Mouse (Mus musculus) neural tube, embryonic 14.5 days (tissue): ENCODE measurements around the gene Sec31a. TPM values are rescaled to one million over a fixed set of nuclear protein-coding genes. Genes with fewer than 3 reads are reported as not detected.

Source experiments
- ATAC-seq: fragments of 200-750 bp; cut with Nextera tagmentation; 2 replicates; pipeline ENCODE4 v1.8.0; 2017; ENCODE audit warnings: low read depth, mild to moderate bottlenecking, moderate TSS enrichment, moderate library complexity
- H3K27ac ChIP-seq: fragments of 300-500 bp; sonication (generic); 2 replicates; pipeline ENCODE4 v1.5.1; 2014; ENCODE audit warnings: low read depth, mild to moderate bottlenecking, control low read depth, low read length, moderate library complexity, mixed read lengths
- H3K27me3 ChIP-seq: fragments of 300-500 bp; sonication (generic); 2 replicates; pipeline ENCODE4 v1.6.1; 2014; ENCODE audit warnings: low read length; ENCODE audit not compliant: control insufficient read depth, insufficient read depth
- H3K36me3 ChIP-seq: fragments of 300-500 bp; sonication (generic); 2 replicates; pipeline ENCODE4 v1.6.1; 2014; ENCODE audit warnings: low read length, mixed read lengths; ENCODE audit not compliant: control insufficient read depth, insufficient read depth
- H3K4me1 ChIP-seq: fragments of 300-500 bp; sonication (generic); 2 replicates; pipeline ENCODE4 v1.6.1; 2014; ENCODE audit warnings: low read length; ENCODE audit not compliant: control insufficient read depth, insufficient read depth
- H3K4me2 ChIP-seq: fragments of 300-500 bp; sonication (generic); 2 replicates; pipeline ENCODE4 v1.6.1; 2014; ENCODE audit warnings: mild to moderate bottlenecking, low read depth, low read length, control low read depth
- H3K4me3 ChIP-seq: fragments of 300-500 bp; sonication (generic); 2 replicates; pipeline ENCODE4 v1.5.1; 2014; ENCODE audit warnings: low read depth, low read length, control low read depth, mixed read lengths
- H3K9ac ChIP-seq: fragments of 300-500 bp; sonication (generic); replicated peaks from 2 replicates; pipeline ENCODE4 v1.6.1; 2014; ENCODE audit warnings: low read depth, mild to moderate bottlenecking, control low read depth, low read length, mixed read lengths
- H3K9me3 ChIP-seq: fragments of 300-500 bp; sonication (generic); 2 replicates; pipeline ENCODE4 v1.6.1; 2016; ENCODE audit warnings: low read length; ENCODE audit not compliant: control insufficient read depth
- WGBS: fragments of 180-500 bp; shearing (Covaris S2); extraction: QIAGEN DNeasy Blood & Tissue Kit; methylation state at CpG from one replicate; pipeline ENCODE4 v1.1.7; 2014; 5-methylcytosine and 5-hydroxymethylcytosine counted together
- polyA plus RNA-seq: library from polyadenylated mRNA; unstranded; fragments of >200 nt; fragmentation: Nextera tagmentation; extraction: Ambion mirVana; gene quantifications from 2 replicates; pipeline ENCODE4 v1.2.1, GENCODE M21; 2014

Sec31a gene
- polyA plus RNA-seq, 1 experiment from 2014 or later, result 90.2 TPM

GRCm38 (mm10) chr5:100418077-100418476, 2.0 kb upstream of the Sec31a start:
- no peak for ATAC-seq
- Histone ChIP-seq H3K4me2 (no peak overlapping the region), H3K9me3 (no peaks in the 10 kb centered on the region), H3K36me3 (peaks cover 45% of the 10 kb centered on the region), H3K4me3 (no peak overlapping the region), H3K9ac (no peak overlapping the region), H3K4me1 (peaks cover 19% of the 10 kb centered on the region), H3K27ac (no peak overlapping the region), H3K27me3 (no peaks in the 10 kb centered on the region)
- 82% methylated on average over 2 of the region's 2 CpGs for WGBS

- Histone ChIP-seq H3K36me3 (peaks cover 13% of the 10 kb centered on the region), H3K4me2 (peak overlapping the region; percentile 74), H3K27me3 (no peaks in the 10 kb centered on the region), H3K4me1 (peaks cover 19% of the 10 kb centered on the region), H3K27ac (no peak overlapping the region), H3K4me3 (peak overlapping the region; percentile 92; the same call in 1 of the 2 replicates), H3K9me3 (no peaks in the 10 kb centered on the region), H3K9ac (no peak overlapping the region; the same call in 1 of the 2 replicates)
- WGBS, result 75% methylated on average over 11 of the region's 11 CpGs
- ATAC-seq, result no peak
These were observed 1.4 kb downstream of the Sec31a start for GRCm38 (mm10) chr5:100414474-100415196.

DNA sequence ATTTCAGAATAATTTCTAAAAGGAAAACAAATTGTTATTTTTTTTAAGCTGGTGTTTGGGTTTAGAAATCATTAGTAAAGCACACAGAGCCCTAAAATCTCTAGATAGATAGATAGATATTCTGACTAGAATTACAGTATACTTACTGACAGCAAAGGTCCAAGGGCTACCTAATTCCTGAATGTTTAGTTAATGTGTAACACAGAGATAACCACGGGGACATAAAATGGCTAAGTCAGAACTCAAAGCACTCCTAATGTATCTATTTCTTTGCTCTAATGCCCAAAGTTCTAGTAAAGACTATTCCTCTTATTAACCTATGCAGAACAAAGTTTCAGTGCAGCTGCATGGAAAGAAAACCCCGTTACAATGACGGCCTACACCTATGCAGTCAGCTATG, 3.1 kb downstream of the Sec31a start:
- WGBS, result 86% methylated on average over 3 of the region's 3 CpGs
- peaks cover 19% of the 10 kb centered on the region for H3K4me1 ChIP-seq
- no peak overlapping the region for H3K4me2 ChIP-seq
- no peaks in the 10 kb centered on the region for H3K27me3 ChIP-seq
- H3K4me3 ChIP-seq, result no peak overlapping the region
- no peak for ATAC-seq
- no peak overlapping the region for H3K9ac ChIP-seq
- no peaks in the 10 kb centered on the region for H3K9me3 ChIP-seq
- no peak overlapping the region for H3K27ac ChIP-seq
- peaks cover under 1% of the 10 kb centered on the region; the same call in 1 of the 2 replicates for H3K36me3 ChIP-seq

- Histone ChIP-seq H3K4me2 (no peak overlapping the region), H3K27ac (no peak overlapping the region), H3K36me3 (peaks cover 8% of the 10 kb centered on the region; the same call in 1 of the 2 replicates), H3K4me3 (no peak overlapping the region), H3K9me3 (no peaks in the 10 kb centered on the region), H3K9ac (no peak overlapping the region), H3K4me1 (peaks cover 12% of the 10 kb centered on the region), H3K27me3 (no peaks in the 10 kb centered on the region)
- WGBS, result 95% methylated on average over 5 of the region's 5 CpGs
- ATAC-seq, result no peak
These were observed 5.8 kb downstream of the Sec31a start for GRCm38 (mm10) chr5:100410281-100410680.

GRCm38 (mm10) chr5:100408485-100408884, 7.5 kb downstream of the Sec31a start:
- no peak overlapping the region for H3K9ac ChIP-seq
- H3K27ac ChIP-seq, result no peak overlapping the region
- 80% methylated on average over 5 of the region's 5 CpGs for WGBS
- ATAC-seq, result no peak
- H3K4me3 ChIP-seq, result no peak overlapping the region
- no peaks in the 10 kb centered on the region for H3K9me3 ChIP-seq
- no peaks in the 10 kb centered on the region for H3K4me1 ChIP-seq
- H3K27me3 ChIP-seq, result no peaks in the 10 kb centered on the region
- no peak overlapping the region for H3K4me2 ChIP-seq
- H3K36me3 ChIP-seq, result peaks cover 22% of the 10 kb centered on the region

DNA sequence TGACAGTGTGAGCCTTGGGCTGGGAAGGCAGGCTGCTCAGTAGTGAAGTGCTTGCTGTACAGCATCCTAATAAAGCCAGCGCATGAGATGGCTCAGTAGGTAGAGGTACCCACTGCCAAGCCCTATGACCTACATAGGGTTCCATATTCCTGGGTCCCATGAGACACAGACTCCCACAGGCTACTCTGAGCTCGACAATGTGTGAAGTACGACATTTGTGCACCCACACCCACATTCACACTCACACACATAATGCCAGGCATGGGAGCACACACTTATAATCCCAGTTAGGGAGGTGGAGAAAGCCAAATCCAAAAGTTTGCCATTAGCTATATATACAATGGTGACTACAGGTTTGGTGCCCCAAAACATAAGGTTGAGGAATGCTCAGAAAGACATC, 19.3 kb downstream of the Sec31a start:
- Histone ChIP-seq H3K4me1 (no peaks in the 10 kb centered on the region), H3K27ac (no peak overlapping the region), H3K9ac (no peak overlapping the region), H3K4me2 (no peak overlapping the region), H3K9me3 (no peaks in the 10 kb centered on the region), H3K36me3 (peaks cover 65% of the 10 kb centered on the region), H3K27me3 (no peaks in the 10 kb centered on the region), H3K4me3 (no peak overlapping the region)
- ATAC-seq, result no peak
- 92% methylated on average over 3 of the region's 3 CpGs for WGBS

DNA sequence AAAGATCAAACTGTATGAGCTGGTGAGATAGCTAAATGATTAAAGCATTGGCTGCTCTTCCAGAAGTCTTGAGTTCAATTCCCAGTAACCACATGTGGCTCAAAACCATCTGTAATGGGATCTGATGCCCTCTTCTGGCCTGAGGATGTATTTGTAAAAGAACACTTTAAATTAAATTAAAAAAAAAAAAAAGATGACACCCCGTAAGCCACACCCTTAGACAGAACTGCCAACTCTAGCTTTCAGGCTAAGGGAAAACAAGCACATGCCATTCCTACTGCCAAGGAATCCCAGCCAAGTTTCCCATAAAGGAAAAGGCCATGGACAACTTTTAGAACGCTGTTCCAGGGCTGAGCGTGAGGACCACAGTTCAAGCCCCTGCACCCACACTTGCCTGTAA, 22.4 kb downstream of the Sec31a start:
- H3K4me2 ChIP-seq, result no peak overlapping the region
- H3K4me1 ChIP-seq, result no peaks in the 10 kb centered on the region
- no peak overlapping the region for H3K27ac ChIP-seq
- no peak for ATAC-seq
- H3K36me3 ChIP-seq, result peaks cover 78% of the 10 kb centered on the region
- no peaks in the 10 kb centered on the region for H3K27me3 ChIP-seq
- 86% methylated on average over 3 of the region's 3 CpGs for WGBS
- no peak overlapping the region for H3K9ac ChIP-seq
- no peaks in the 10 kb centered on the region for H3K9me3 ChIP-seq
- no peak overlapping the region for H3K4me3 ChIP-seq

- H3K9ac ChIP-seq, result no peak overlapping the region
- no peak for ATAC-seq
- no peaks in the 10 kb centered on the region for H3K9me3 ChIP-seq
- no peaks in the 10 kb centered on the region for H3K4me1 ChIP-seq
- H3K27ac ChIP-seq, result no peak overlapping the region
- no peak overlapping the region for H3K4me2 ChIP-seq
- no peaks in the 10 kb centered on the region for H3K27me3 ChIP-seq
- no peak overlapping the region for H3K4me3 ChIP-seq
- peaks cover 74% of the 10 kb centered on the region for H3K36me3 ChIP-seq
- 93% methylated on average over 20 of the region's 20 CpGs for WGBS
These were observed 23.5 kb downstream of the Sec31a start for GRCm38 (mm10) chr5:100392436-100392955.

- WGBS, result 97% methylated on average over 18 of the region's 18 CpGs
- Histone ChIP-seq H3K9ac (no peak overlapping the region), H3K4me2 (no peak overlapping the region), H3K27me3 (no peaks in the 10 kb centered on the region), H3K36me3 (peaks cover 68% of the 10 kb centered on the region), H3K9me3 (no peaks in the 10 kb centered on the region), H3K4me1 (no peaks in the 10 kb centered on the region), H3K27ac (no peak overlapping the region), H3K4me3 (no peak overlapping the region)
- ATAC-seq, result no peak
These were observed 32.1 kb downstream of the Sec31a start for GRCm38 (mm10) chr5:100383782-100384510.
